Mouse (Mus musculus): Measurements from ENCODE around the gene Olfr1471. TPM values are rescaled to one million over a fixed set of nuclear protein-coding genes. Genes with fewer than 3 reads are reported as not detected.
"Not testable (repeated sequence)": the region's sequence is repeated elsewhere in the genome, so short reads cannot be mapped to it uniquely, and the experiment has no call there.

The Olfr1471 gene
- total RNA-seq (2017) = 0.12 TPM in 1 of 2 replicates, not detected in the other

- ATAC-seq (ENCODE audit: extremely low read depth, insufficient number of reproducible peaks, low FRiP score, poor library complexity, severe bottlenecking) = not testable (repeated sequence)
Measured at GRCm38 (mm10) chr19:13443109-13443508, at the start of gene Olfr1471. Olfr1471 (plus strand) TSS chr19:13443409.

- no peak for ATAC-seq (ENCODE audit: extremely low read depth, insufficient number of reproducible peaks, low FRiP score, poor library complexity, severe bottlenecking)
Measured at GRCm38 (mm10) chr19:13407549-13407948, 35.7 kb upstream of the Olfr1471 start, which contains the start of gene Olfr1469. Olfr1469 (plus strand) TSS chr19:13407849.

- no peak for ATAC-seq (ENCODE audit: extremely low read depth, insufficient number of reproducible peaks, low FRiP score, poor library complexity, severe bottlenecking)
Measured at GRCm38 (mm10) chr19:13455986-13456385, 12.8 kb downstream of the Olfr1471 start, which contains the start of gene Olfr1472. Olfr1472 (minus strand) TSS chr19:13456086.

- not testable (repeated sequence) for ATAC-seq (ENCODE audit: extremely low read depth, insufficient number of reproducible peaks, low FRiP score, poor library complexity, severe bottlenecking)
Measured at GRCm38 (mm10) chr19:13469265-13469664, 26.1 kb downstream of the Olfr1471 start, which contains the start of gene Olfr1474. Olfr1474 (plus strand) TSS chr19:13469565.

GRCm38 (mm10) chr19:13480096-13480495 lies 36.9 kb downstream of the Olfr1471 start, which contains the start of gene Olfr1475:
Olfr1475 (minus strand) TSS chr19:13480196.
- no peak for ATAC-seq (ENCODE audit: extremely low read depth, insufficient number of reproducible peaks, low FRiP score, poor library complexity, severe bottlenecking)

GRCm38 (mm10) chr19:13500246-13500645 lies 57.0 kb downstream of the Olfr1471 start, which contains the start of gene Olfr1477:
Olfr1477 (plus strand) TSS chr19:13500546.
- ATAC-seq (ENCODE audit: extremely low read depth, insufficient number of reproducible peaks, low FRiP score, poor library complexity, severe bottlenecking) = no peak

Other genes with a start within 250 kb of the Olfr1471 start
- not detected in 2 replicates for gene Olfr1463, start 212.1 kb upstream of the Olfr1471 start, total RNA-seq (2017)
- gene Olfr1465, start 127.9 kb upstream of the Olfr1471 start, total RNA-seq (2017) = not detected in 2 replicates
- gene Olfr1466, start 104.5 kb upstream of the Olfr1471 start, total RNA-seq (2017) = not detected in 2 replicates
- 0.49 TPM in 1 of 2 replicates, not detected in the other for gene Olfr1467, start 81.2 kb upstream of the Olfr1471 start, total RNA-seq (2017)
- gene Olfr1469, start 35.6 kb upstream of the Olfr1471 start, total RNA-seq (2017) = not detected in 2 replicates
- gene Olfr1472, start 12.7 kb downstream of the Olfr1471 start, total RNA-seq (2017) = not detected in 2 replicates
- gene Olfr1474, start 26.2 kb downstream of the Olfr1471 start, total RNA-seq (2017) = not detected in 2 replicates
- gene Olfr1475, start 36.8 kb downstream of the Olfr1471 start, total RNA-seq (2017) = not detected in 2 replicates
- gene Olfr1477, start 57.1 kb downstream of the Olfr1471 start, total RNA-seq (2017) = not detected in 2 replicates
- gene Olfr1480, start 84.5 kb downstream of the Olfr1471 start, total RNA-seq (2017) = 1.2 TPM in 1 of 2 replicates, not detected in the other
- gene Olfr1484, start 140.1 kb downstream of the Olfr1471 start, total RNA-seq (2017) = not detected in 2 replicates
- not detected in 2 replicates for gene Olfr1487, start 174.0 kb downstream of the Olfr1471 start, total RNA-seq (2017)
- not detected in 2 replicates for gene Olfr1489, start 188.2 kb downstream of the Olfr1471 start, total RNA-seq (2017)
- 0.12 TPM in 1 of 2 replicates, not detected in the other for gene Olfr1490, start 207.7 kb downstream of the Olfr1471 start, total RNA-seq (2017)

All from neutrophil, adult 5-6 weeks (primary cell).